Mouse (Mus musculus): ENCODE data around the gene Wdr89. TPM values are rescaled to one million over a fixed set of nuclear protein-coding genes. Genes with fewer than 3 reads are reported as not detected.
A peak's percentile ranks its signal among the peaks of the same experiment; 100 is the strongest.

Gene Wdr89
- polyA plus RNA-seq, 1 experiment from 2014 or later: 5.4 TPM

DNA sequence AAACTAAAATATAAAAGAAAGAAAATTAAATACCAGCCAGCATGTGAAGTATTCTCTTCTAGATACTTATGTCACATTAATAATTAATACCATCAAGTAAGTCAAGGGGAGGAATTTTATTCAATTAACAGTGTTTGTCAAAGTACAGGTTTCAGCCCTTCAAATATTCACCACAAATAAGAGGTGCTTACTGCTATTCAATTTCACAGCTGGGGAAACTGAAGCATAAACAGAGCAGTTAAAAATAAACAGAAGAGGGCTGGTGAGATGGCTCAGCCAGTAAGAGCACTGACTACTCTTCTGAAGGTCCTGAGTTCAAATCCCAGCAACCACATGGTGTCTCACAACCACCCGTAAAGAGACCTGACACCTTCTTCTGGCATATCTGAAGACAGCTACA is 7.0 kb downstream of the Wdr89 start:
- no peak overlapping the region for H3K9ac ChIP-seq
- no peaks in the 10 kb centered on the region for H3K9me3 ChIP-seq (ENCODE audit: control insufficient read depth, low read length)
- H3K27ac ChIP-seq: no peak overlapping the region
- WGBS: 97% methylated on average over 1 of the region's 1 CpGs
- H3K4me2 ChIP-seq (replicated peaks): no peak overlapping the region
- H3K36me3 ChIP-seq (replicated peaks; ENCODE audit: control insufficient read depth, insufficient read depth): no peaks in the 10 kb centered on the region
- no peak overlapping the region for H3K4me3 ChIP-seq (replicated peaks; ENCODE audit: low read length)
- no peak for ATAC-seq (ENCODE audit: low FRiP score)
- H3K27me3 ChIP-seq (ENCODE audit: control insufficient read depth, insufficient read depth, low read length): no peaks in the 10 kb centered on the region
- no peak for DNase-seq (ENCODE audit: low spot score)
- no peaks in the 10 kb centered on the region for H3K4me1 ChIP-seq (replicated peaks; ENCODE audit: control insufficient read depth, insufficient read depth, low read length)

DNA sequence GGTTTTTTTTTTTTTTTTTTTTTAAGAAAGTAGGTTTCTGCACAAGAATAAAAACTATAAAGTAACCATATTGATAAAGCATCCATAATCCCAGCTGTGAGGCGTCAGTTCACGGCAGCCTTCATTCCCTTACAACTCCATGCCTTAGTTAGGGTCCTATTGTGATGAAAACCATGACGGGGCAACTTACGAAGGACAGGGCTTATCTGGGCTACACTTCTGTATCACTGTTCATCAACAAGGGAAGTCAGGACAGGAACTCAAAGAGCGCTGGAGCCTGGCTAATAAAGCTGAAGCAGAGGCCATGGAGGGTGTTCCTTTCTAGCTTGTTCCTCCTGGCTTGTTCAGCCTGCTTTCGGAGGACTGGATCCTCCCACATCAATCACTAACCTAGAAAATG is 10.9 kb downstream of the Wdr89 start:
- WGBS: 78% methylated on average over 6 of the region's 6 CpGs
- ATAC-seq (ENCODE audit: low FRiP score): no peak

GRCm38 (mm10) chr12:75656580-75656979 is 12.8 kb downstream of the Wdr89 start:
- Histone ChIP-seq H3K27ac (no peak overlapping the region), H3K27me3 (ENCODE audit: control insufficient read depth, insufficient read depth, low read length) (no peaks in the 10 kb centered on the region), H3K9ac (no peak overlapping the region), H3K4me3 (replicated peaks; ENCODE audit: low read length) (no peak overlapping the region), H3K9me3 (ENCODE audit: control insufficient read depth, low read length) (no peaks in the 10 kb centered on the region), H3K36me3 (replicated peaks; ENCODE audit: control insufficient read depth, insufficient read depth) (no peaks in the 10 kb centered on the region), H3K4me1 (replicated peaks; ENCODE audit: control insufficient read depth, insufficient read depth, low read length) (no peaks in the 10 kb centered on the region), H3K4me2 (replicated peaks) (no peak overlapping the region)
- ATAC-seq (ENCODE audit: low FRiP score): no peak
- 32% methylated on average over 3 of the region's 3 CpGs for WGBS
- DNase-seq (ENCODE audit: low spot score): peak; percentile 62

More for the DNA sequence above, 10.9 kb downstream of the Wdr89 start:
- Histone ChIP-seq H3K4me2 (replicated peaks) (no peak overlapping the region), H3K27ac (no peak overlapping the region), H3K9ac (no peak overlapping the region), H3K4me1 (replicated peaks; ENCODE audit: control insufficient read depth, insufficient read depth, low read length) (no peaks in the 10 kb centered on the region), H3K4me3 (replicated peaks; ENCODE audit: low read length) (no peak overlapping the region), H3K27me3 (ENCODE audit: control insufficient read depth, insufficient read depth, low read length) (no peaks in the 10 kb centered on the region), H3K36me3 (replicated peaks; ENCODE audit: control insufficient read depth, insufficient read depth) (no peaks in the 10 kb centered on the region), H3K9me3 (ENCODE audit: control insufficient read depth, low read length) (no peaks in the 10 kb centered on the region)
- no peak for DNase-seq (ENCODE audit: low spot score)

DNA sequence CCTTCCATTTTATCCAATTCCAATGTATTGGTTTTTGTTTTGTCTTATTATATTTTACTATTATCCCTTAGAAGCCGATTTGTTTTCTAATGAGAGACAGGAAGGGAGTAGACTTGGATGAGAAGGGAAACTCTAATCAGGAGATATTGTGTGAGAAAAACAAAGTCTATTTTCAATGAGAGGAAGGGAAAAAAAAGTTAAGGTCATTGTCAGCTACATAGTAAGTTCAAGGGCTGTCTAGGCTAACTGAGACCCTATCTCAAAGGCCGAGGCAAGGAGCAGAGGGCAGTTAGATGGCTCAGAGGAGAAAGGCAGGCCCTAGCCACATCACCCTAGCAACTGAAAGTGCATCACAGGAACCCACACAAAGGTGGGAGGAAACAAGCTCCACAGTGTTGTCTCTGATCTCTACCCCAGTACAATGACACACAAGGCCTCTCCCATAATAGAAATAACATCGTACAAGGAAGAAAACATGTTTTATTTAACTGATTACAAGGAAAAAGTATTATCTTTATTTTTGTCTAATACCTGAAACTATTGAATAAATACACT is 15.0 kb downstream of the Wdr89 start:
- Histone ChIP-seq H3K27ac (no peak overlapping the region), H3K36me3 (replicated peaks; ENCODE audit: control insufficient read depth, insufficient read depth) (no peaks in the 10 kb centered on the region), H3K4me2 (replicated peaks) (no peak overlapping the region), H3K4me1 (replicated peaks; ENCODE audit: control insufficient read depth, insufficient read depth, low read length) (no peaks in the 10 kb centered on the region), H3K4me3 (replicated peaks; ENCODE audit: low read length) (no peak overlapping the region), H3K9me3 (ENCODE audit: control insufficient read depth, low read length) (no peaks in the 10 kb centered on the region), H3K9ac (no peak overlapping the region), H3K27me3 (ENCODE audit: control insufficient read depth, insufficient read depth, low read length) (no peaks in the 10 kb centered on the region)
- ATAC-seq (ENCODE audit: low FRiP score): no peak
- 73% methylated on average over 3 of the region's 3 CpGs for WGBS
- DNase-seq (ENCODE audit: low spot score): no peak

- no peak for ATAC-seq (ENCODE audit: low FRiP score)
- 0 out of 2 replicates have a peak, but pooled peaks cover 4% of the 10 kb centered on the region for H3K4me1 ChIP-seq (replicated peaks; ENCODE audit: control insufficient read depth, insufficient read depth, low read length)
- no peak overlapping the region for H3K27ac ChIP-seq
- no peaks in the 10 kb centered on the region for H3K9me3 ChIP-seq (ENCODE audit: control insufficient read depth, low read length)
- no peak overlapping the region for H3K9ac ChIP-seq
- H3K27me3 ChIP-seq (ENCODE audit: control insufficient read depth, insufficient read depth, low read length): no peaks in the 10 kb centered on the region
- DNase-seq (ENCODE audit: low spot score): no peak
- WGBS: 71% methylated on average over 2 of the region's 2 CpGs
- H3K4me2 ChIP-seq (replicated peaks): no peak overlapping the region
- no peaks in the 10 kb centered on the region for H3K36me3 ChIP-seq (replicated peaks; ENCODE audit: control insufficient read depth, insufficient read depth)
- no peak overlapping the region for H3K4me3 ChIP-seq (replicated peaks; ENCODE audit: low read length)
Measured at GRCm38 (mm10) chr12:75649706-75650093, 19.6 kb downstream of the Wdr89 start.

- Histone ChIP-seq H3K27ac (peak overlapping the region; percentile 70), H3K4me3 (replicated peaks; ENCODE audit: low read length) (no peak overlapping the region), H3K4me2 (replicated peaks) (no peak overlapping the region), H3K36me3 (replicated peaks; ENCODE audit: control insufficient read depth, insufficient read depth) (no peaks in the 10 kb centered on the region), H3K9ac (no peak overlapping the region), H3K4me1 (replicated peaks; ENCODE audit: control insufficient read depth, insufficient read depth, low read length) (0 out of 2 replicates have a peak, but pooled peaks cover 4% of the 10 kb centered on the region), H3K9me3 (ENCODE audit: control insufficient read depth, low read length) (no peaks in the 10 kb centered on the region), H3K27me3 (ENCODE audit: control insufficient read depth, insufficient read depth, low read length) (no peaks in the 10 kb centered on the region)
- 47% methylated on average over 12 of the region's 12 CpGs for WGBS
- peak; percentile 62 for ATAC-seq (ENCODE audit: low FRiP score)
- DNase-seq (ENCODE audit: low spot score): peak; percentile 64
Measured at GRCm38 (mm10) chr12:75649058-75649705, 20.2 kb downstream of the Wdr89 start.

GRCm38 (mm10) chr12:75648281-75648680 is 21.1 kb downstream of the Wdr89 start:
- Histone ChIP-seq H3K27ac (peak overlapping the region; percentile 70), H3K36me3 (replicated peaks; ENCODE audit: control insufficient read depth, insufficient read depth) (no peaks in the 10 kb centered on the region), H3K4me3 (replicated peaks; ENCODE audit: low read length) (no peak overlapping the region), H3K9me3 (ENCODE audit: control insufficient read depth, low read length) (no peaks in the 10 kb centered on the region), H3K4me2 (replicated peaks) (no peak overlapping the region), H3K4me1 (replicated peaks; ENCODE audit: control insufficient read depth, insufficient read depth, low read length) (0 out of 2 replicates have a peak, but pooled peaks cover 4% of the 10 kb centered on the region), H3K9ac (no peak overlapping the region), H3K27me3 (ENCODE audit: control insufficient read depth, insufficient read depth, low read length) (no peaks in the 10 kb centered on the region)
- no peak for DNase-seq (ENCODE audit: low spot score)
- WGBS: 59% methylated on average over 12 of the region's 12 CpGs
- no peak for ATAC-seq (ENCODE audit: low FRiP score)

- no peak overlapping the region for H3K4me3 ChIP-seq (replicated peaks; ENCODE audit: low read length)
- 0 out of 2 replicates have a peak, but pooled peaks cover 4% of the 10 kb centered on the region for H3K4me1 ChIP-seq (replicated peaks; ENCODE audit: control insufficient read depth, insufficient read depth, low read length)
- H3K27ac ChIP-seq: no peak overlapping the region
- H3K9me3 ChIP-seq (ENCODE audit: control insufficient read depth, low read length): no peaks in the 10 kb centered on the region
- H3K36me3 ChIP-seq (replicated peaks; ENCODE audit: control insufficient read depth, insufficient read depth): no peaks in the 10 kb centered on the region
- H3K9ac ChIP-seq: no peak overlapping the region
- 92% methylated on average over 2 of the region's 2 CpGs for WGBS
- no peaks in the 10 kb centered on the region for H3K27me3 ChIP-seq (ENCODE audit: control insufficient read depth, insufficient read depth, low read length)
- DNase-seq (ENCODE audit: low spot score): no peak
- H3K4me2 ChIP-seq (replicated peaks): no peak overlapping the region
- ATAC-seq (ENCODE audit: low FRiP score): no peak
Measured at GRCm38 (mm10) chr12:75647663-75648062, 21.7 kb downstream of the Wdr89 start.

DNA sequence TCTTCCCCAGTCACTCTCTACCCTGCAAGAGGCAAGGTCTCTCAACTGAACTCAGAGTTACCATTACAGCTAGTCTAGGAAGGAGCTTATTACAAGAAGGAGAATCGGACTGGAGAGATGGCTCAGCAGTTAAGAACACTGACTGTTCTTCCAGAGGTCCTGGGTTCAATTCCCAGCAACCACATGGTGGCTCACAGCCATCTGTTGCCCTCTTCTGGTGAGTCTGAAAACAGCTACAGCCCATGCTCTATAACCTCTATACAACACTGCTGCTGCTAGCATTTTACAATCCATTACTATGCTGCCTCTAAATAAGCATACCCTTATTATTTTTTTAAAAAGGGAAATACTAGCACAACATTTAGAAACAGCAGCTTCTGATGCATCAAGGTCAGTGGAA is 23.6 kb downstream of the Wdr89 start:
- Histone ChIP-seq H3K9me3 (ENCODE audit: control insufficient read depth, low read length) (no peaks in the 10 kb centered on the region), H3K27ac (no peak overlapping the region), H3K4me2 (replicated peaks) (no peak overlapping the region), H3K4me3 (replicated peaks; ENCODE audit: low read length) (no peak overlapping the region), H3K9ac (no peak overlapping the region), H3K27me3 (ENCODE audit: control insufficient read depth, insufficient read depth, low read length) (no peaks in the 10 kb centered on the region), H3K36me3 (replicated peaks; ENCODE audit: control insufficient read depth, insufficient read depth) (no peaks in the 10 kb centered on the region), H3K4me1 (replicated peaks; ENCODE audit: control insufficient read depth, insufficient read depth, low read length) (0 out of 2 replicates have a peak, but pooled peaks cover 4% of the 10 kb centered on the region)
- WGBS: 95% methylated on average over 1 of the region's 1 CpGs
- DNase-seq (ENCODE audit: low spot score) (no peak), ATAC-seq (ENCODE audit: low FRiP score) (no peak)

Data from hindbrain, embryonic 14.5 days (tissue).